Mouse (Mus musculus) liver, embryonic 11.5 days (tissue): ENCODE measurements around the gene Wars2. TPM values are rescaled to one million over a fixed set of nuclear protein-coding genes. Genes with fewer than 3 reads are reported as not detected.

Source experiments
- ATAC-seq: fragments of 200-750 bp; cut with Nextera tagmentation; replicated peaks from 2 replicates; pipeline ENCODE4 v1.8.0; 2017; ENCODE audit warnings: moderate number of reproducible peaks, mild to moderate bottlenecking, moderate TSS enrichment, moderate library complexity; ENCODE audit not compliant: low FRiP score
- DNase-seq: peaks from one replicate; pipeline ENCODE4 v3.0.0-alpha.2; 2017; ENCODE audit warnings: low spot score
- H3K27ac ChIP-seq: fragments of 300-500 bp; sonication (generic); 2 replicates; pipeline ENCODE4 v1.5.1; 2014; ENCODE audit warnings: mild to moderate bottlenecking, low read depth, low read length, control low read depth
- H3K27me3 ChIP-seq: fragments of 300-500 bp; sonication (generic); replicated peaks from 2 replicates; pipeline ENCODE4 v1.6.1; 2014; ENCODE audit warnings: low read length, mixed read lengths; ENCODE audit not compliant: control insufficient read depth, insufficient read depth
- H3K36me3 ChIP-seq: fragments of 300-500 bp; sonication (generic); 2 replicates; pipeline ENCODE4 v1.6.1; 2014; ENCODE audit warnings: mild to moderate bottlenecking, low read length, moderate library complexity, mixed read lengths; ENCODE audit not compliant: control insufficient read depth, insufficient read depth
- H3K4me1 ChIP-seq: fragments of 300-500 bp; sonication (generic); replicated peaks from 2 replicates; pipeline ENCODE4 v1.6.1; 2014; ENCODE audit warnings: low read length, mixed read lengths; ENCODE audit not compliant: control insufficient read depth, insufficient read depth
- H3K4me2 ChIP-seq: fragments of 300-500 bp; sonication (generic); 2 replicates; pipeline ENCODE4 v1.6.1; 2014; ENCODE audit warnings: mild to moderate bottlenecking, control low read depth, moderate library complexity
- H3K4me3 ChIP-seq: fragments of 300-500 bp; sonication (generic); 2 replicates; pipeline ENCODE4 v1.5.1; 2014; ENCODE audit warnings: low read depth, low read length, control low read depth
- H3K9ac ChIP-seq: fragments of 300-500 bp; sonication (generic); 2 replicates; pipeline ENCODE4 v1.6.1; 2014; ENCODE audit warnings: low read depth, low read length, control low read depth
- H3K9me3 ChIP-seq: fragments of 300-500 bp; sonication (generic); 2 replicates; pipeline ENCODE4 v1.6.1; 2016; ENCODE audit warnings: low read length, inconsistent platforms, mixed read lengths; ENCODE audit not compliant: control insufficient read depth
- WGBS: fragments of 180-500 bp; shearing (Covaris S2); extraction: QIAGEN DNeasy Blood & Tissue Kit; methylation state at CpG from one replicate; pipeline ENCODE4 v1.1.7; 2014; 5-methylcytosine and 5-hydroxymethylcytosine counted together
- microRNA-seq: library from miRNA; unstranded; fragments of <30 nt; microRNA quantifications from one replicate; pipeline ENCODE4, GENCODE M21; 2017; ENCODE audit warnings: borderline number of aligned reads
- polyA plus RNA-seq: library from polyadenylated mRNA; unstranded; fragments of >200 nt; fragmentation: Nextera tagmentation; extraction: Ambion mirVana; gene quantifications from 2 replicates; pipeline ENCODE4 v1.2.1, GENCODE M21; 2014

Wars2 gene
- polyA plus RNA-seq, 1 experiment from 2014 or later = 6.9 TPM

DNA sequence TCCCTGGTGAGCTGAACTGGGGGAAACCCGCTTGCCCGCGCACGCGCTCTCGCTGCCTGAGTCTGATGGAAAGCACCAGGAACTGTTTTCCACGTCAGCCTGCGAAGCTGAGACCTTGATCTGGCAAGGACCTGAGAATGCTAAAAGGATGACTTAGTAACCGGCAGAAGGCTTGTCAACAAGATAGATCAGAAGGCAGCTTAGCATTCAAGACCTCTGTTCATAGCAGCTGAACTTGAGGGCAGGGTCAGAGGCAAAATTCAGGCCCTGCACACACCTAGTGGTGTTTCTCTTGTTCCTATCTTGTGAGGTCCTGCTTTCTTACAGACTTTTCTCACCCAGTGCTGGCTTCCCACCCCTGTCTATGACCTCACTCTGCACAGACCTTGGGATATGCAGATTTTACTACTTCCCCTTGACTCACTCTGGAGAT, 122.6 kb downstream of the Wars2 start:
- Histone ChIP-seq H3K36me3 (no peaks in the 10 kb centered on the region), H3K27ac (no peak overlapping the region), H3K4me3 (no peak overlapping the region), H3K27me3 (peaks cover 63% of the 10 kb centered on the region), H3K4me1 (no peaks in the 10 kb centered on the region), H3K4me2 (no peak overlapping the region), H3K9ac (no peak overlapping the region), H3K9me3 (no peaks in the 10 kb centered on the region)
- no peak for DNase-seq
- no peak for ATAC-seq
- 25% methylated on average over 9 of the region's 9 CpGs for WGBS

DNA sequence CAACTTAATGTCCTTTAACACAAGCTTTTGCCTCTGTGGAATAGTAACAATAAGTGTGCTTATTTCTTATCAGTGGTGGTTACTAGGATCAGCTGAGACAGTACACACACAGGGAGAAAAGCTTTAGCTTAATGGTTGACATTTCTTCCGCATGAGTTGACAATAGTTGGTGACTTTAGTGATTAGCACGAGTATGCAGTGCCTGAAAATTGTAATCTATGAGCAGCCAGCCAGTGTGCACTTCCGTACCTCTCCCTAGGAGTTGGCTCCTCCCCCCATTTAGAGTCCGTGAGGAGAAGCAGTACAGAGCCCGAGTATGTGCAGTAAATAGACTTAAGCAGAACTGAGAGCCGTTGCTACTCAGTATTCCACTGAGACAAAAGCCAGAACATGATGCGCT, 123.8 kb downstream of the Wars2 start:
- WGBS = 38% methylated on average over 7 of the region's 7 CpGs
- Histone ChIP-seq H3K9ac (no peak overlapping the region), H3K27ac (no peak overlapping the region), H3K4me1 (no peaks in the 10 kb centered on the region), H3K9me3 (no peaks in the 10 kb centered on the region), H3K4me3 (no peak overlapping the region), H3K4me2 (no peak overlapping the region), H3K36me3 (no peaks in the 10 kb centered on the region), H3K27me3 (peaks cover 52% of the 10 kb centered on the region)
- ATAC-seq (peak; percentile 64; the same call in 1 of the 2 replicates), DNase-seq (no peak)

DNA sequence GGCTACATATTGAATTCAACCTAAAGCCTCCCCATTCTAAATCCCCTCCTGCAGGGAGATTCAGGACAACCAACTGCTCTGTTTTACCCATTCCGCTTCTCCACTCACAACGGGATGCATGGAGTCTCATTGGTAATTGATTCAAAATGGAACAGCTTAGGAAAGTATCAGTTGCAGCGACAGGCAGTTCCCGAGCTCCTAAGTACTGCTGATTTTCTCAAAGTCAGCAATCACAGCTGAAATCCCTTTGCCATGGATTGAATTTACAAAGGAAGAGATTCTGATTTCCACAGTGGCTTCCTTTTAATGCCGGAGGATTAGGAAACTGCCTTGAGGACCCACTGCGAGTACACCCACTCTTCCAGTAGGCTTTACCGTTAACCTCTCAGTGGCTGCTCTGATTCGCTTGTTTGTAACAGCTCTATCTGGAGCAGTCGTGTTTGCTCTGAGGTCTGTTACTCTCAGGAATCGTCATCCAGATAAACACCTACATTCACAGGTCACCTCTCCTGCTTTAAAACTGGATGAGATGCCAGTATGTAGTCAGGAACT, 126.0 kb downstream of the Wars2 start:
- Histone ChIP-seq H3K4me3 (no peak overlapping the region), H3K9ac (no peak overlapping the region), H3K4me1 (no peaks in the 10 kb centered on the region), H3K27ac (no peak overlapping the region), H3K9me3 (no peaks in the 10 kb centered on the region), H3K4me2 (no peak overlapping the region), H3K36me3 (no peaks in the 10 kb centered on the region), H3K27me3 (peaks cover 33% of the 10 kb centered on the region)
- 54% methylated on average over 10 of the region's 10 CpGs for WGBS
- DNase-seq (no peak), ATAC-seq (no peak)

DNA sequence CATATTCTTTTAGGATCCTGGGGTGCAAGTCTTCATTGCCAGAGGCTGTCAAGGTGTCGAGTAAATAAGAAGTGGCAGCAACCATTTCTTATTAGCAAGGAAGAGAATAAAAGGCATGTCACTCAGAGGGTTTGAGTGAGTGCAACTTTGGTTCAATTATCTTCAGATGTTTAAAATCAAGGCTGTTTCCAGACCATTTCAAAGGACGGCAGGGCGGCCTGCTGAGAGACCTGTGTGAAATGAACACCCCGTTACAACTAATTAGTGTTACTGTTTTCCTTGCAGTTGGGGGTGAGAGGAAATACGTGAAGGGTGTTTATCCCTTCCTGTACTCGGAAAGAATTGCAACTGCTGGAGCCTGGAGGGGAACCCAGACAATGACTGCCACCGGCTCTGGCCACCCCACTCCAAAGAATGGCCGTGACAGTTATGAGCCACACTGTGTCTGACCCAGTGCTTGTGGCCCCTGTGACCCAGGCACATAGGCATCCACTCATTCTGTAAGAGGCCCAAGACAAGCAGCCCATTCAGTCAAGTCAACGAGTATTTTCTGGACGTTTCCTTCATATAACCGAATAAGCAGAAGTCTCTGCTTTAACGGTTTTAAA, 137.2 kb downstream of the Wars2 start:
- Histone ChIP-seq H3K9me3 (no peaks in the 10 kb centered on the region), H3K4me1 (no peaks in the 10 kb centered on the region), H3K27me3 (no peaks in the 10 kb centered on the region; the same call in 1 of the 2 replicates), H3K9ac (no peak overlapping the region), H3K4me3 (no peak overlapping the region), H3K27ac (no peak overlapping the region), H3K4me2 (no peak overlapping the region), H3K36me3 (no peaks in the 10 kb centered on the region)
- 65% methylated on average over 12 of the region's 12 CpGs for WGBS
- DNase-seq = no peak
- ATAC-seq = no peak

DNA sequence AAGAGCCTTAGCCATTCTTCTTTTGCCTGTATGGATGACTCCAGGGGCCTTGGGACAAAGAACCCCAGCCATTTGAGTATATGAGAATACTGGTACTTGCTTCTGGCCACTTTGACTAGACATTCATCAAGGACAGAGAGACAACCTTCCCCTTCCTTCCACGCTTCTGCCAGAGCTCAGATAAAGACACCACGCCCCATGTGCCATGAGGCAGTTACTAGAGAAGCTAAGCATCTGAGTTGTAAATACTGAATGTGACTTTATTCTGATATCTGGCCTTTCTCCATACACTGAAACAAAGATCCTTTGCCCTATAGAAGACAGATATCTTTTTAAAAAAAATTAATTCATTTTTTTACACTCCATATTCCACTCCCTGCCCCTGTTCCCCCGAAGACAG, 138.8 kb downstream of the Wars2 start:
- Histone ChIP-seq H3K4me3 (no peak overlapping the region), H3K36me3 (no peaks in the 10 kb centered on the region), H3K27me3 (no peaks in the 10 kb centered on the region; the same call in 1 of the 2 replicates), H3K9me3 (no peaks in the 10 kb centered on the region), H3K27ac (no peak overlapping the region), H3K4me1 (no peaks in the 10 kb centered on the region), H3K4me2 (no peak overlapping the region), H3K9ac (no peak overlapping the region)
- DNase-seq = no peak
- no peak for ATAC-seq
- WGBS = 54% methylated on average over 3 of the region's 3 CpGs

DNA sequence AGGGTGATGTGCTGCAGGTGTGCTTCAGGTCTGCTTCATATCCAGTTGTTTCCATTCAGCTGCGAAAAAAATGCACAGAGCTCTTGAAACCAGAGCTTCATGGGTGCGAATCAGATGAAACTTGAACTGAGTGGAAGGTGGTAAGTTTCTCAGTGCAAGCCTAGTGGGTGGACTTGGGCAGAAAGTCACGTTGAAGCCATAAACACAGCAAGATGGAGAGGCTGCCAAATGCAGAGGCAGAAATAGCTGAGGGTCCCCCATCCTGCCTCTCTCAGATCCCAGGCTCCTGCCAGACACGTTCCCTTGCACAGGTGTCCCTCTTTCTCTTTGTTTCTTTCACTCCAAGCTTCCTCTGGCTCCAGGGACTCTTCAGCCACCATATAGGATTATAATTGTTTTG, 140.6 kb downstream of the Wars2 start:
- DNase-seq = no peak
- no peak for ATAC-seq
- H3K27me3 ChIP-seq = no peaks in the 10 kb centered on the region; the same call in 1 of the 2 replicates
- no peak overlapping the region for H3K27ac ChIP-seq
- H3K36me3 ChIP-seq = no peaks in the 10 kb centered on the region
- no peaks in the 10 kb centered on the region for H3K9me3 ChIP-seq
- WGBS = 60% methylated on average over 4 of the region's 4 CpGs
- H3K4me3 ChIP-seq = no peak overlapping the region
- no peak overlapping the region for H3K9ac ChIP-seq
- H3K4me1 ChIP-seq = no peaks in the 10 kb centered on the region
- no peak overlapping the region for H3K4me2 ChIP-seq

DNA sequence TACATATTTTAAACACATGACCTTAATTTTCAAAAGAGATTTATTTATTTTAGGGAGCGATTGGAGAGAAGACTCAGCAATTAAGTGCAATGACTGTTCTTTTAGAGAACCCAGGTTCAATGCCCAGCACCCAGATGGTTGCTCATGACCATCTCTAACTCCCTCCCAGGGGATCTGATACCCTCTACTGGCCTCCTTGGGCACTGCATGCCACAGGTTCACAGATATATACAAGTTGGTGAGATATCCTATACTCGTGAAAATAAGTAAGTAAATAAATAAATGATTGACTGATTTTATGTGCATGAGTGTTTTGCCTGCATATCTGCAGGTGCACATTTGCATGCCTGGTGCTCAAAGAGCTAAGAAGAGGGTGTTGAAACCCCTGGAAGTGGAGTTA, 147.4 kb downstream of the Wars2 start:
- Histone ChIP-seq H3K27me3 (no peaks in the 10 kb centered on the region), H3K4me2 (no peak overlapping the region), H3K9ac (no peak overlapping the region), H3K9me3 (no peaks in the 10 kb centered on the region), H3K36me3 (no peaks in the 10 kb centered on the region), H3K27ac (no peak overlapping the region), H3K4me1 (no peaks in the 10 kb centered on the region), H3K4me3 (no peak overlapping the region)
- ATAC-seq = no peak
- 38% methylated on average over 2 of the region's 2 CpGs for WGBS
- DNase-seq = no peak

Small RNAs within 50 kb of the gene (microRNA-seq; reads per million reads assigned to microRNA genes)
- gene Mir6481 = not detected

Other genes with a start within 250 kb of the Wars2 start
- 0.22 and 0.49 TPM in 2 replicates for gene Hao2, start 247.8 kb upstream of the Wars2 start, polyA plus RNA-seq
- 0.29 and 0.45 TPM in 2 replicates for gene Tbx15, start 99.3 kb downstream of the Wars2 start, polyA plus RNA-seq